Mouse (Mus musculus) kidney, adult 2 months (tissue): ENCODE results near the gene Mb21d2. TPM values are rescaled to one million over a fixed set of nuclear protein-coding genes. Genes with fewer than 3 reads are reported as not detected.

ENCODE experiments used
- DNase-seq: peaks from one replicate; pipeline ENCODE4 v3.0.0; 2021
- H3K27ac ChIP-seq: fragments of 200-500 bp; 2 replicates; pipeline ENCODE4 v1.5.1; 2012; ENCODE audit warnings: low read depth, low read length, control low read depth, inconsistent platforms; ENCODE audit not compliant: insufficient read depth
- H3K27me3 ChIP-seq: fragments of 200-500 bp; replicated peaks from 2 replicates; pipeline ENCODE4 v1.6.1; 2012; ENCODE audit warnings: mild to moderate bottlenecking, moderate library complexity, low read length, inconsistent platforms; ENCODE audit not compliant: control insufficient read depth, insufficient read depth
- H3K36me3 ChIP-seq: fragments of 200-500 bp; 2 replicates; pipeline ENCODE4 v1.6.1; 2012; ENCODE audit warnings: mild to moderate bottlenecking, moderate library complexity, low read length, inconsistent platforms; ENCODE audit not compliant: control insufficient read depth, insufficient read depth
- H3K4me1 ChIP-seq: fragments of 200-500 bp; 2 replicates; pipeline ENCODE4 v1.6.1; 2011; ENCODE audit warnings: low read length; ENCODE audit not compliant: control insufficient read depth, insufficient read depth
- H3K4me3 ChIP-seq: fragments of 200-500 bp; 2 replicates; pipeline ENCODE4 v1.5.1; 2011; ENCODE audit warnings: mild to moderate bottlenecking, low read depth, low read length, control low read depth; ENCODE audit not compliant: insufficient read depth
- CTCF ChIP-seq: fragments of 200-500 bp; conservative IDR thresholded peaks from 2 replicates; pipeline ENCODE4 v1.5.1; 2011; ENCODE audit warnings: low read depth, mild to moderate bottlenecking, control low read depth, low read length, moderate library complexity, mixed read lengths; ENCODE audit not compliant: insufficient read depth, insufficient read length
- POLR2A ChIP-seq: fragments of 200-500 bp; IDR thresholded peaks from one replicate; pipeline ENCODE4 v1.6.1; 2011; ENCODE audit warnings: low read depth, low read length, control low read depth
- WGBS: fragments of 180-500 bp; shearing (Covaris S2); methylation state at CpG from one replicate; pipeline ENCODE4 v1.1.7; 2018; 5-methylcytosine and 5-hydroxymethylcytosine counted together
- polyA plus RNA-seq: library from polyadenylated mRNA; depleted of rRNA; stranded (reverse); fragments of >200 nt; gene quantifications from 2 replicates; pipeline ENCODE4 v1.2.3, GENCODE M21; 2012; rRNA removed

Gene Mb21d2
- polyA plus RNA-seq, 1 experiment: 14.7 TPM

DNA sequence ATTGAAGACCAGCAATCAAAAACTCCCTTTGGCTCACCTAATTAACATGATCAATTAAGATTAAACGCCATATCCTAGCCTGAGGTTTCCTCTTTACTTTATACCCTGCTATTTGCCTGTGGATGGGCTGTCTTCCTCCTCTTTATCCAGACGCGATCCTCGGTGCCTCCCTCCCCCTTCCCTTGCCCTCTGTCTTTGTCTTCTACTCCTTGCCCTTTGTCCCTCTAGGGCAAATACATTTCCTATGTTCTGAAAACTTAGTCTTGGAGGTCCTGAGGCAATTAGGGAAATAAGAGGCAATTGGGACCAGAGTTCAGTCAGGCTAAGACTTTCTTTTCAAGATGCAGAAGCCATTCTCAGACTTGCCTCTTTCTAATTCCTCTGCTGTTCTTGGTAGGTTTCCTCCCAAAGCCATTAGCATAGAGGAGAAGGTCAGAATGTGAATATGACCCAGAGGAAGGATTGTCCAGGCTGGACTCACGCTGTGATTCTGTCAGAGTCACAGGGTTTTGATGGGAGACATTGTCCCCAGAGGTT is 110.7 kb downstream of the Mb21d2 start:
- H3K36me3 ChIP-seq: no peaks in the 10 kb centered on the region
- H3K4me1 ChIP-seq: no peaks in the 10 kb centered on the region
- TF ChIP-seq CTCF: no peak
- no peak for TF ChIP-seq POLR2A
- no peak overlapping the region for H3K4me3 ChIP-seq
- no peaks in the 10 kb centered on the region for H3K27me3 ChIP-seq
- no peak for DNase-seq
- H3K27ac ChIP-seq: no peak overlapping the region
- WGBS: 57% methylated on average over 5 of the region's 5 CpGs

DNA sequence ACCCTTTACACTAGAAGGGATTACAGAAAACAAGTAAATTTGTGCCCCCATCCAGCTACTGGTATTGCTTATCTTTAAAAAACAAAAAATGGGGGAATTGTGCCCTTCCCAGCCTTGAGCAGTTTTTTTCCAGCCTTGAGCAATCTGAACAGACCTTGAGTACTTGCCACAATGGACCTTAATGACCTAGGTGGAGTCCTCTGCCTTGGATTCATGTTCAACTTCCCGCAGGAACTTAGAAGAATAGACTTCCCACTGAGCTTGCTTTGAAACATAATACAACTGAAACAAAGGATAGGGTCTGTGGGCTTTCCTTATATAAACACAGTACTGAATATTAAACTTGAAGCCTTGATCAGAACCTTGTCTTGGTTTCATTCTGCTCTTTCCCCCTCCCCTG is 116.2 kb downstream of the Mb21d2 start:
- no peak overlapping the region for H3K4me3 ChIP-seq
- DNase-seq: no peak
- no peaks in the 10 kb centered on the region for H3K27me3 ChIP-seq
- no peaks in the 10 kb centered on the region for H3K4me1 ChIP-seq
- H3K27ac ChIP-seq: no peak overlapping the region
- TF ChIP-seq CTCF: no peak
- 71% methylated on average over 1 of the region's 1 CpGs for WGBS
- H3K36me3 ChIP-seq: no peaks in the 10 kb centered on the region

DNA sequence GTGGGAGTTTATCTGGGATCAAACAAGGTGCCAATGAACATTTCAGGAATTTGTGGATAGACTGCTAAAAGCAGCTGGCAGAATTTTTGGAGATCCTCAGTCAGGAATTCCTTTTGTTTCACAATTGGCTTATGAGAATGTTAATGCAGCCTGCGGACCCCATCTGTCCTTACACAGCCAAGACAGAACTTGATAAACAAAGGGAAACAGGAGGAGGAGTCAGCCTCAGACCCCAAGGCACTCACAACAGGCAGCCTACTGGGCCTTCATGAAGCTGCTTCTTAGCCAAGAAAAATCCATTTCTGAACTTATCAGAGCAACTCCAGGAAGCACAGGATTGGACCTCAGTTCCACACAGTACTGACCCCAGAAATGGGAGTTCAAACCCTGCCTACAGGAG is 120.4 kb downstream of the Mb21d2 start:
- Histone ChIP-seq H3K36me3 (no peaks in the 10 kb centered on the region), H3K4me1 (no peaks in the 10 kb centered on the region), H3K27ac (no peak overlapping the region), H3K27me3 (no peaks in the 10 kb centered on the region), H3K4me3 (no peak overlapping the region)
- 59% methylated on average over 1 of the region's 1 CpGs for WGBS
- TF ChIP-seq POLR2A (no peak), CTCF (no peak)
- DNase-seq: no peak

DNA sequence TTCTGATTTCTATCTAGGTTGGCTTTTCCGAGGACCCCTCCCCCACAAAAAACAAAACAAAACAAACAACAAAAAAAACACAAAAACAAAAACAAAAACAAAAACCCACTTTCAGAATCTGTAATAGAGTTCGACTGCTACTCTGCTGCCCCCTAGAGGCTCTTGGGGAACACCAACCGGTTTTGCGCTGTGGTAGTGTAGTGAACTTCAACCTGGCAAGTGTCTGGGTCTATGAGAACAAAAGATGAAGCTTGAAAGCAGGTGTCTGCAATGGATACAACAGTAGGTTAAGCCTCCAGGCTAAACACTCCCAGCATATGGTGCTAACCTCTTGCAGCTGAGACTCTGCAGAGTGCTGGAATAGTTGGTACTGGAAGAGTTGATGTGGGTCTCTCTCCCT is 136.4 kb downstream of the Mb21d2 start:
- Histone ChIP-seq H3K4me3 (no peak overlapping the region), H3K36me3 (no peaks in the 10 kb centered on the region), H3K27ac (no peak overlapping the region), H3K27me3 (no peaks in the 10 kb centered on the region), H3K4me1 (no peaks in the 10 kb centered on the region)
- WGBS: 4% methylated on average over 4 of the region's 4 CpGs
- DNase-seq: peak; percentile 17
- TF ChIP-seq POLR2A (no peak), CTCF (peak; percentile 67)

Other genes starting within 250 kb of the Mb21d2 start
- 0.74 and 0.83 TPM in 2 replicates for gene Fgf12, start 176.6 kb downstream of the Mb21d2 start, polyA plus RNA-seq